Mouse (Mus musculus) right cerebral cortex, postnatal 4 days (tissue): ENCODE measurements around the gene Fgf7.

Experiments
- DNase-seq: peaks from one replicate; pipeline ENCODE4 v3.0.0-alpha.2; 2022

The Fgf7 gene

DNA sequence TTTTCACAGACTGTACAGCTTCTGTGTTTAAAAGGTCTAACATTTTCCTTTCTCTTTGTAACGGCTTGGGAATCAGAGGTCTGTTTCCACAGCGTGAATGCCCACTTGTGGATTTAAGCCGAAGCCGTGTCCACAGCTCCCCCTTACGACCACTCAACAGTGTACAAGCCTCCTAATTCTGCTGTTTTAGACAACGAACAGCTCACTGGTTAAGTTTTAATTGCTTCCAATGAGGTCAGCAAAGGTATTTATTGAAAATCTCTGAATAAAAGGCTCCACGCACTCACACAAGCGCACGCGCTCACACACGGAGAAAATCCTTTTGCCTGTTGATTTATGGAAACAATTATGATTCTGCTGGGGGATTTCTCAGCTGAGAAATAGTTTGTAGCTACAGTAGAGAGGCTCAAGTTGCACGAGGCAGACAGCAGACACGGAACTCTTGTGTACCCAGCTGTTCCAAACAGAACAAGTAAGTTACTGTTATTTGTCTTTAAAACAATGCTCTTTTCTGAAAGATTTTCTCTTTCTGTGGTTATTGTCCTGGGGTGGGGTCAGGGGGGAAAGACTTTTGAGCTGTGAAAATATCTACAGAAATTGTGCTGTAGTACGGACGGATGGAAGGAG, at the start of gene Fgf7:
Gene Fgf7 (plus strand): TSS at position 280 of the 627 bp plus-strand sequence.
- DNase-seq, result peak; percentile 29

DNA sequence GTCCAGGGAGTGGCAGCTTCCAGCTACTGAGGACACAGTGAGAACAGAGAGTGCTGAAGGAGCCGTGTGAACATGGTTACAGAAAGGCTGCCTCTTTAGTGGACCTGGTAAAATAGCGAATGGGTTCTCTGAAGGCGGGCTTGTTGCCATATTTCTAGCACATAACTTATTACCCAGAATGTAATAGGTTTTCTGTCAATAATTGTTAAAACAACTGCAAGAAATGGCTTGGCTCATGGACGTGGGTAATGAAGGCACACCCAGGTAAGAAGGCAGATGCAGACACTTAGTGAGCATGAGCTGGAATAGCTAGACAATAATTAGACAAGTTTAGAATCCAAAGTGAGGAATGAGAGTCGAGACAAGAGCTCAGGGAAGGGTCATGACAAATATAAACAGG, 32.2 kb upstream of the Fgf7 start:
- no peak for DNase-seq

DNA sequence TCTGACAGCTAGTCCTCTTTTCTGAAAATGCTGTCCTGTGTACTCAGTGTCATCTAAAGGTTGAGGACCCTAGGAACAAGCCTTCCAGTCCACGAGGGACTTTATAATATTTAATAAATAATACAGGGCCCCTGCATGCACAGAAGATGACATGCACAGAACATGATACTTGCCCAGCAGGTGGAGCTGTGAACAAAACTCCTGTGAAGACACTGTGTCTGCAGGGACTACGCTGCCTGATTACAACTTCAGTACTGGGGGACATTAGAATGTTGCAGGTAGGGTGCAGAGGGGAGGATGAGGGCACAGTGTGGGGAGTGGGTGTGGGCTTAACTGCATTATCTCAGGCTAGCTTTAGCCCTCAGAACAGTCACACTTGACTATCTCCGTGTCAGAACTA, 28.4 kb upstream of the Fgf7 start:
- peak; percentile 60 for DNase-seq

DNA sequence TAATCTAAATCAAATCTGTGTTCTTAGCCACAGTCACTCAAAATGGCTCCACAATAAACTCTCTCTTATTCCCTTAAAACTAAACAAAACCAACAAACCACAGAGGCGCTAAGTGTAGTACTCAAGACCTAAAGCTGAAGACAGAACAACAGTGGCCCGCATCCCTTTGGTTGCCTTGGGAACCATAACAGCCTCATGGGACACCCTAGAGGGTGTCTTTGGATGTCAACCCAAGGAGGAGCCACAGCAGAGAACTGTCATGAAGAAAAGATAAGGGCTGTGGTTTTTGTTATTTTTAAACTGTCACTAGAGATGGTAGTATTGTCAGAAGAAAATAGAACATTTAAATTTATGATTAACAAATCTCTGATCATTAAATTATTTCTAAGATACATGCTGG, 27.7 kb upstream of the Fgf7 start:
- no peak for DNase-seq

DNA sequence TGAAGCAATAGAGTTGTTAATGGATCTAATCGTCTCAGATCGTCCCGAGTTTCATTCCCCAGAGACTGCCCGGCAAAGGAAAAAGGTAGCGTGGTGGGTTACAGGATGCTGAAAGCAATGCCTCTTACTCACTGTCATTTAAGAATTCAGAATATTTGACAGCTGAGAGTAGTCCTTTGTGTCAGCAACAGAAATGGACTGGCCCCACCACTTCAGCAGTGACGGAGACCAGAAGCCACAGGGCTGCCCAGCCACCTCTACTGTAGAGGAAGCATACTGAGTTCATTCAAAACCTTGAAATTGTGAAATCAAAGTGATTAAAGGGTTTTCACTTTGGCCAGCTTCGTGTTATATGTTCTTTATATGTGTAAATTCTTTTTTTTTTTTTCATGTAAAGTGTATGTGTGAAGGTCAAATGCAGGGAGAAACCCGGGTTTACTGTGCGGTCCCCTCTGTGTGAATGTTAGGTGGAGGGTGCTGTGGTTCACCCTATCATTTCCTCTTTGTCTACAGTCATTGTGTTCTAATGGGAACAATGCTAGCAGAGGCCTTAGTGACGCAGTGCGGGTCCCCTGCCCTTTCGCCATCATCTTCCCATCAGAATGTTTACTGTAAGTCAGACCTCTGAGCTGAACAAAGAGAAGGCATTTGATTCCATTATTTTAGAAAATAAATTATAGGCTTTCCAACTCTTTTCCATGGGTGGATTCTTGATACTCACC, 19.3 kb upstream of the Fgf7 start:
- no peak for DNase-seq

DNA sequence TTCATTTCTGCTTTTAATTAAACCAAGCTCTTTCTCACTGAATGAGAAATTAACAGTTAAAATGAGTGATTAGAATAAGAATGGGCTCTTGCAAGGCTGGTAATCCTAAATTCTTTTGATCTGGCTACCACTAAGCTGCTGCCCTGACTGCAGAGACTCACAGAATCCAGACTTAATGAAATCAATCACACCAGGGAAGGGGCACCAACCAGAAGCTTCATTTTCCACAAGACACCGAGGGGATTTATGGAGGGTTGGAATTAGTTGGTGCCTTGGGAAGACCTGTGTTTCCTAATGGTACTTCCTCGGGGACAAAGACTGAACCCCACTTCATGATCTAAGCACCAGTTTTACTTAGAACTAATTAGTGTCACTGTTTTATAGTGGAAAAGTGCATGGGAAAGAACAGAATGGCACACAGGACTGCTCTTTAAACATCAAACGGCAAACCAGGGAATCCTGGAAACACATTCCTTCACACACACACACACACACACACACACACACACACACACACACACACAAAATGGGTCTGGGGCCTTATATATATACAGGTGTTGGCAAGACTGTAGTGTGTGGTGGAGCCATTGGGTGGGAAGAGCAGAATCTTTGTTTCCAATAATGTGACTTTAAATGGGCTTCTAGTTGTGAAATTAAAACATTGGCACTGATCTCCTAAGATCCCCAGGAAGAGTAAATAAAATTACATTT, 18.5 kb upstream of the Fgf7 start:
- no peak for DNase-seq

DNA sequence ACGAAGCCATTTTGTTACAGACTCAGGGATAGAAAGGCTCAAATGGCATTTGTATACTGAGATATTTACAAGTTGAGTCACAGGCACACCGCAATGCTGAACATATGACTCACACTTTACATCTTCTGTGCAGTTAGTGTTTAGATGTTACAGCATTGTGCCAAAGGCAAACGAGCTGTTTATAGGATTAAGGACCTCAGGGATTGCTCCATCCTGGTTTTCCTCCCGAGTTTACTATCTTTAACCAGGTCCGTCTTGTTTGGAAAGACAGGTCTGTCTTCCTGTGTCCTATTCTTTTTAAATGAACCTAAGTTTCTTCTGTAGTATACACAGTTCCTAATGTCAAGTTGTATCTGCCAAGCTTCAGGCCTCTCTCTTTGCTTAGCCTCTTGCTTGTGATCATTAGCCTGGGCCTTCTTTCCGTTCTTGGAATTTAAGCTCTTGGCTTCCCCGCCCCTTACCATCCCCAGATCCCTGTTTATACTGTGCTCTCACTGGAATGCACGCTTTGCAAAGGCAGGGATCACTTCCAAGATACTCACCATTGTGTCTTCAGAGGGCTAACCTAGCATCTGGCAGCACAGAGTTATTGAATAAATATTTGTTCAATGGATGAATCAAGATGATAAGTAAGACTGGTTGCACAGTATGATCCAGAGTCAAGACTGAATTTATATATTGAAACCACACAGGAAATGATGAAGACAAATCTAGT, 3.1 kb upstream of the Fgf7 start:
- DNase-seq, result no peak

DNA sequence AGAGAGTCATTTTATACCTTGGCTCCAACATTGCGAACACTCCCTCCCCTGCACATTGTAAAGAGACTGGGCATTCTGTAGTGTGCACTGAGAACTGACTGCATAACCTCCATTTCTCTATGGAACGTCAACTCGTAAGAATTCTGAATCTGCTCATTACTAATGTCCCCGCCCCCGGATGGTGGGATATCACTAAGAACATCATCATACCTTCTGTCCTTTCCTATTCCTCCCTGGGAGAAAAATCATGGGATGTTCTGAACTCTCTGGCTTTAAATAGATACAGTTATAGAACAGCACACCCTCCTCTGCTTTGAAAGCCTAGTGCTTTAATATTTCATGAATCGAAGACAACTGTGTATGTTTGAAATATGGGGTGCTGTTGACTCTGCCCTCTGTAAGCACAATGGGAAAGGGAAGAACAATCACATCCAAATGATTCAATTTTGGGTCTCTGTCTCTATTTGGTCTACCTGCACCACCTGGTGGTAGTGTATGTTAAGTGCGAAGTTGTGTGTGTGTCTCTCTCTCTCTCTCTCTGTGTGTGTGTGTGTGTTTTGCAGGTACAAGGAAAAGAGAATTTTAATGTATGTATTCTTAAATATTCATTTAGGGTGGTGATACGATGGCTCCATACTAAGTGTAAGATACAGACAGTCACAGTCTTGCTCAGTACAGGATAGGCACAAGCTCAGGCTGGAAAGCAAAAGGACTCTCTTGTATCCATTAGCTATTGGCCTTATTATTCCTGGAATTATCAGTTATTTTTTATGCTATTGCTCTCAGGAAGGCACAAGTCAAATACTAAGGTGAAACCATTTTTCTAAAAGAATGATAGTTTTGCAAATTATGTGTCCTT, 1.1 kb upstream of the Fgf7 start:
- no peak for DNase-seq

DNA sequence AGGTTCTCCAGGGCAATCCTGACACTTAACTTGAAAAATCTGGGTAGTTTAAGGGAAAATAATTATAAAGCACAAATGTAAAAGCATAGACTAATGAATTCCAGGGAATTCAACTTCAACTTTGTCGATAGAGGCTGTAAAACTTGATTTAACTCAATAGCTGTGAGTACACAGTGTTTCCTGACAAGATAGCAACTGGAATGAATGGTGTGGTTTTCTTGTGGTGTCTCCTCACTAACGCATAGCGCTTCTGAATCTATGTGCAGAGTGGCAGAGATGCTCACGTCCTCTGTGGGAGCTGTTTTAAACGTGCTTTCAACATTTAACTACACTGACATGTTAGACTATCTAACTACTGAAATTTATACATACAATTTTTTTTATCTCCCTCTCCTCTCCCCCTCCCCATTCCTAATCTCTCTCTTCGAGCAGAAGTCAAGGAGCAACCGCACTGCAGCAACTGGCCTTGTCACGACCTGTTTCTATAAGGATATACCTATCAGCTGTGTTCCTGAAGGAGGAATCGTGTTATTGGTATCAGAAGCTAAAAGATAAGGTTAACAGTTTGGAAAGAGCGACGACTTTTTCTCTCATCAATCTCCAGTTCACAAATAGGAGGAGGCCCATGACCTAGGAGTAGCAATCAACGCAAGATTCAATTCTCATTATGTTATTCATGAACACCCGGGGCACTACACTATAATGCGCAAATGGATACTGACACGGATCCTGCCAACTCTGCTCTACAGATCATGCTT, 734 bp downstream of the Fgf7 start:
- DNase-seq, result no peak

DNA sequence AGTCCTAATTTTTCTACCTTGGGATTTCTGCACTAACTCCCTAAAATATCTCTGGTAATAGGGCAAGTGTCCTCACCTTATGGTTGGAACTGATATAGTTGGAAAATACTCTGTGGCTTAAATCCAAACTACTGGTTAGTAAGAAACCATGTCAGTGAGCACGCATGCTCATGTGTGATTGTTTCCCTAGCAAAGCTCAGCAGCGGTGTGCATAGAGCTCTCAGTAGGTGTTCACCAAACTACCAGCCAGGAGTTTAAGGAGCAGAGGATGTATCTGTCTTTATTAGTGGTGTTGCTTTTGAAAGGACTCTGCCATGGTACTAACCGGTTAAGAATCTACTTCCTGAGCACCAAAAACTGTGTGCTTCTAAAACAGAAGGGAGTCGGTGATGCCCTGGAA, 1.7 kb downstream of the Fgf7 start:
- DNase-seq, result no peak

DNA sequence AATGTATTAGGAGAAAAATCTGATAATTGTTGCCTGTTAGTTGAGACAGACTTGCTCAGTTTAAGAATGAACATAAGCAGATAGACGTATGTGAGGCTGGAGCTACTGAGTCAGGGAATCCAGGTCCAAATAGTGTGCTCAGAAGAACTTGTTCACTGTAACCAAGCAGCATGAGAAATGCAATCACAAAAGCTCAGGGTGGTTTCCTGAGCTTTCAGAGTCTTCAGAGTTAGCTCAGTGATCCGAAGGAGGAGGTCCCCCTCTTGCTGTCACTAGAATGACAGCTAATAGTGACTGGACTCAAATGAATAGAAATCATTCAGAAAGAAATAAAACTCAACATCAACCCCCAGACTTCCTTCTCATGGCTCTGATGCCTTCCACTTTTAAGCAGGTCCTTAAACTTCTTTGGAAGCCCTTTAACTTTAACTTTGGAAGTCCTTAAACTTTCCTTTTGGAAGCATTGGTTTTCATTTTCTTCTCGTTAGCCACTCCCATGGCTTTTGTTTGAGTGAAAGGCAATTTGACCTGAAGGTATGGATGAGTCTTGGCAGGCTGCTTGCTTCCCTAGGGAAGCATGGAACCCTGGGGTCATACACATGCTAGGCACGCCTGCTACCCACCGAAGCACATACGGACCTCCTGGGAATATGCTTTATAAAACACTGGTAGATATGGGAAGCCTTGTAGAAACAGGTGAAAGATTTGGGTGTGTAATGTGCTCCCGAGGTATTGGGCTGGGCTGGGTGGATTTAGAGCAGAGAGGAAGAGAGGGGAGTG, 4.0 kb downstream of the Fgf7 start:
- no peak for DNase-seq

DNA sequence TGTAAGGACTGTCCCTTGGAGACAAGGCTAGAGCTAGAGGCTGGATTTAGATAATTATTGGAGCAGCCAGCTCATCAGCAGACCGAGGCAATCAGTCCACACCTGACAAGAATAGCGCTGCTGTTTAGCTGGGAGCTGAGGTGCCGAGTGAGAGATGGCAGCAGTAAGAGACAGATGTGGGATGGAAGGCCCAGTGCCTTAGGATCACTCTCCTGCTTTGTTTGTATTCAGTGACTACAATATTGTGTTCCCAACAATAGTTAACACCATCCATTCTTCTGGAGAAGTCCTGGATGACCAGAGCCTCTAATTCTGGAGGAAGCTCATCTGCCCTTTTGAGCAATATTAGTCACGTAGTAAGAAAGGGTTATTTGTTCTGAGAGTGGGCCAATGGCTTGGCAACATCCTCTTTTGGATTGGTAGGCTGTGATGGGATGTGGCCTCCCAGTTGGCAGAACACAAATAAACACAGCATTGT, 5.0 kb downstream of the Fgf7 start:
- DNase-seq, result no peak

DNA sequence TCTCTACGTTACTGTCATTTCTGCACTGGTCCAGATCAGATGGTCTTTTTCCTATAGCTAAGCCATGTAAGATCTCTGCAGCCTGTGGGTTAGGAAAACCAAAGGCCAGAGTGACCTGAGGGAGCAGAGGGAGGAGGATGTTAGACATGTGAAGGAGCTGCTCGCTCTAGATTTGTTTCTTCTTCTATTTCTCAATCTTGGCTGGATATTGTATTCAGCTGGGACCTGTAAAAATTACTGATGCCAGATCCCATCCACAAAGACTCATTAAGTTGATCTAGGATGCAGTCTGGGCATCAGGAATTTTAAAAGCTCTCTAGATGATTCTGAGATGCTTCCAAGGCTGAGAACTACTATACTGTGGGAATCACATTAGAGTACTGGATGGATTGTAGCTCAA, 6.2 kb downstream of the Fgf7 start:
- no peak for DNase-seq

DNA sequence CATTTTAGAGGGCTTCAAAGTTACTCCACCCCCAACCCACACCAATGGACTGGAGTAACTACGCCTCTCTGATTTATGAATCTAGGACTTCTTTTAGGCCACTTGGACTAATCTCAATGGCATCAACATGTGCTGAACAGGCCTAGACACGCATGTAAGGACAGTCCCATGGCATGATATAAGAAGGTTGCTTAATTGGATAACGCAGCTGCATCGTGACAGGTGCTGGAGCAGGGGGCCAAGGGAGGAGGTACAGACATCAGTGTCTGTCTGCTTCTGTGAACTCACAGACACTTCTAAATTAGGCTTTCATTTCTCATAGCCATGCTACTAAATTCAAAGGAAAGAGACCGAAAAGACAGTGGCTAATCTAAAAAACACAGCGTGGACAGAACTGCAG, 6.8 kb downstream of the Fgf7 start:
- DNase-seq, result no peak

DNA sequence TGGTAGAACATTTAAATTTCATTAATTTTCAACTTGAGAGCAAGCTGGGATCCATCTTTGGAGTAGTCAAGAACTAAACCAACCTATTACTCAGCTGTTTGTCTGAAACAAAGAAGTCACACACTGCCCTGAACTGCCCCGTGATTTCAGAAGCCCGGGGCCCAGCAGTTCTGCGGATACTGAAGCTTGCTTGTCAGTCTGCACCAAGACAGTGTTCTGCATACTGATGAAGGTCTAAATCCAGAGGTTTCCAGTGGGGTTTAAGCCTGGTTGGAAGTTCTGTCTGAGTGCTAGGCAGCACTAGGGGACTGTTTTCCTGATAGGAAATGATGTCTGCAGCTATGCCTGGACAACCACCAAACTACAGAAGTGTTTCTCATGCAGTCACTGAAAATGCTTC, 8.2 kb downstream of the Fgf7 start:
- DNase-seq, result no peak

DNA sequence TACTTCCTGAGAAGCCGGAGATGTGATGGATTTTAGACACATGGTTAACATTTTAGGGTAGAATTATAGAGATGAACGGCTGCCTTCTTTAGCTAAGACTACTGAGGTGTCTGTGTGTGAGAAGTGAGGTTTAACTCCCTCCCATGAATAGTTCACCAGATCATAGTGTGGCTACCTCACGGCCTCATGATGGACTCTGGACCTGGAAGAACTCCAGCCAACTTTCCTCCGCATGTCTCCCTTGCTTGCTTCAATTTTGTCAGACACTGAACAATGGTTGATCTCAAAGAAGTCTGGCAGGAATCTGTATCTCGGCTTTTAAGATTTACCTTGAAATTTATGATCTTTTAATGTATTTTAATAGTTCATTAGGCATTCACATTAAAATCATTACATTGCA, 11.2 kb downstream of the Fgf7 start:
- no peak for DNase-seq

DNA sequence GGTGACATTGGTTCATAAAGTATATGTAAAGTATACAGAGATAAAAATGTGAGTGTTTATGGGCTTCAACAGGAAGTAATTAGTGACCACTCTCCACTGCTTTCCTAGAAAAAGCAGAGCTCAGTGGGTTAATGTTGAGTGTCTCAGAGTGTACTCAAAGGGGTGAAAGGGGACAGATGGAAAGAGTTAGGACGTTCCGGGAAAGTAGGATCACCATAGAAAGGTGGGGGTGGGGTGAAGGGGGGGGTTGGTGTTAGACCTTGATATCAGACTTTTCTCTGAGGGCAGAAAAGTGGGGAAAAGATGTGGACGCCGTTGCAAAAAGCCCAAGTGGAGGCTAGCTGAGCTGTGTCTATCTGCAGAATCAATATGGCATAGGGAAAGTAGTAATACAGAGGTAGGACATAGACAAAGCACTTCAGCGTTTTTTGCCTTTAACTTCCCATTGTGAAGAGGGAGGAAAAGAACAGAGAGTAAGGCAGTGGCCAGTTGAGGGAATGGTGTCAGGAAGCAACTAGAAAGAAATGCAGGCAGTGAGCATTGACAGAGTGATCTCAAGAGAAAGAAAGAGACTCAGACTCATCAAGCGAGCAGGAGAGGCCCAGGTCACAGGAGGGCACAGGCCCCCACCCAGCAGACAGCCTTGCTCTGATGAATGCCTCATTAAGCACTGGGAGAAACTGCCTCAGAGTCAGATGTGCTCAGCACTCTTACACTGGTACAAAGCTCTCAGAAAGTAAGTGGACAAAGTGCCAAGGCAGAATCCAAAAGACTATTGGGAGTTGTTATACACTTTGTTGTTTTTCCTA, 18.5 kb downstream of the Fgf7 start:
- no peak for DNase-seq

DNA sequence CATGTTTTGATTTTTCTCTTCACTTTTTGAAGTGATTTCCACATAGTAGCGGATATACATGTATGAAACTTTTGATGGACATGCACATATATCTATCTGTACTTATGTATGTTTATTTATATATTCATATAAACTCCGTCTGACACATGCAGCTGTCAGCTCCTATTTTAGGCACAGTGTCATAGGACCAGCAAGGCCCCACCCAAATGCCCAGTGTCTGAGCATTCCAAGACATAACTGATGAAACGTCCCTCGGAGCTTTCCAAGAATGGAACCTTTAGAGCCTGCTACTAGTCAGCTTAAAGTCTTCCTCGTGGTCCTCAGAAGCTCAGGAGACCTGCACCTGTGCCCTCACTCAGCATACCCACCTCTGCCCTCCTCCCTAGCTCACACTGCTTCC, 19.2 kb downstream of the Fgf7 start:
- DNase-seq, result no peak

DNA sequence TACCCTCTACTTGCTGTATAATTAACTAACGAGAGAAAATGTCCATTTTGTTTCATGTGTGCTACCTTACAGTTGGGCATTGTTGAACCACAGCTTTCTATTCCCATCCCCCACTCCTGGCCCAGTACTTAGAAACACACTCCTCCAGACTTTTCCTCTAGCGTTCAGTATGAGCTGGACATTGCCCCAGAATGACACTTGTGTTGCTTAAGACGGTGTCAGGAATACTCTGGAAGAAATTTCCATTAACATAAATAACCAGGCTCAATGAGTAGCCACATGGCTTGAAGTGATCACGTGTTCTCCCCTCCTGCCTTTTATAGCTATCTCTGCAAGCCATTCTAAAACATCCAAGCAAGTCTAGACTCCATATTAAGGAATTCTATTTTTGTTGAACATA, 26.1 kb downstream of the Fgf7 start:
- DNase-seq, result no peak
